Mouse (Mus musculus) C2C12 (cell line): ENCODE data around the gene Lmod1. TPM values are rescaled to one million over a fixed set of nuclear protein-coding genes. Genes with fewer than 3 reads are reported as not detected.
A peak's percentile ranks its signal among the peaks of the same experiment; 100 is the strongest.

Experiments used
- H3K27me3 ChIP-seq: one replicate; pipeline ENCODE4 v1.6.1; 2011; ENCODE audit not compliant: control insufficient read depth, insufficient read depth, insufficient read length
- H3K36me3 ChIP-seq: one replicate; pipeline ENCODE4 v1.6.1; 2011; ENCODE audit not compliant: control insufficient read depth, insufficient read depth
- H3K4me3 ChIP-seq: one replicate; pipeline ENCODE4 v1.5.1; 2011; ENCODE audit warnings: mild to moderate bottlenecking, control low read depth; ENCODE audit not compliant: poor library complexity, insufficient read depth, severe bottlenecking
- H3K79me2 ChIP-seq: one replicate; pipeline ENCODE4 v1.6.1; 2011; ENCODE audit not compliant: control insufficient read depth, insufficient read depth
- H3K79me3 ChIP-seq: one replicate; pipeline ENCODE4 v1.6.1; 2011; ENCODE audit warnings: low read depth, control low read depth
- H3ac ChIP-seq: one replicate; pipeline ENCODE3; 2011; ENCODE audit warnings: low read depth; ENCODE audit not compliant: control insufficient read depth, insufficient read length
- CEBPB ChIP-seq: IDR thresholded peaks from one replicate; pipeline ENCODE4 v1.6.1; 2011; ENCODE audit warnings: low read depth, mild to moderate bottlenecking, control low read depth, moderate library complexity
- CTCF ChIP-seq: IDR thresholded peaks from one replicate; pipeline ENCODE4 v1.5.1; 2011; ENCODE audit not compliant: control insufficient read depth, insufficient read depth, insufficient read length
- FOSL1 ChIP-seq: IDR thresholded peaks from one replicate; pipeline ENCODE4 v1.8.0; 2011; ENCODE audit warnings: mild to moderate bottlenecking, low read length; ENCODE audit not compliant: poor library complexity, insufficient read depth, severe bottlenecking
- MAX ChIP-seq: IDR thresholded peaks from one replicate; pipeline ENCODE4 v1.6.1; 2011; ENCODE audit warnings: mild to moderate bottlenecking, control low read depth
- MYOD1 ChIP-seq: IDR thresholded peaks from one replicate; pipeline ENCODE4 v1.6.1; 2011; ENCODE audit warnings: low read depth; ENCODE audit not compliant: control insufficient read depth, insufficient read length
- MYOG ChIP-seq: IDR thresholded peaks from one replicate; pipeline ENCODE4 v1.6.1; 2011; ENCODE audit not compliant: control insufficient read depth, insufficient read length; ENCODE audit errors: extremely low read depth
- USF1 ChIP-seq: IDR thresholded peaks from one replicate; pipeline ENCODE4 v1.6.1; 2011; ENCODE audit warnings: low read depth, mild to moderate bottlenecking, control low read depth, moderate library complexity
- polyA plus RNA-seq: library from polyadenylated mRNA; unstranded; fragments of >200 nt; fragmentation: generic; extraction: Trizol; gene quantifications from one replicate; pipeline ENCODE4 v1.2.1, GENCODE M21; 2012; ENCODE audit warnings: missing spikeins

Gene Lmod1
- polyA plus RNA-seq, 1 experiment = 1.9 TPM

- H3K79me2 ChIP-seq = no peaks in the 10 kb centered on the region
- no peaks in the 10 kb centered on the region for H3K79me3 ChIP-seq
- H3K27me3 ChIP-seq = no peaks in the 10 kb centered on the region
- TF ChIP-seq MAX = no peak
- no peak for TF ChIP-seq CTCF
- TF ChIP-seq MYOG = no peak
- TF ChIP-seq MYOD1 = no peak
- TF ChIP-seq USF1 = no peak
- no peak for TF ChIP-seq FOSL1
- no peak for TF ChIP-seq CEBPB
- H3ac ChIP-seq = no peak overlapping the region
- H3K4me3 ChIP-seq = no peak overlapping the region
- H3K36me3 ChIP-seq = peaks cover 96% of the 10 kb centered on the region
Measured at GRCm38 (mm10) chr1:135401452-135402110, 77.0 kb downstream of the Lmod1 start.

- Histone ChIP-seq H3ac (no peak overlapping the region), H3K79me2 (peaks cover 13% of the 10 kb centered on the region), H3K79me3 (peaks cover 10% of the 10 kb centered on the region), H3K36me3 (peaks cover 91% of the 10 kb centered on the region), H3K27me3 (no peaks in the 10 kb centered on the region), H3K4me3 (no peak overlapping the region)
- TF ChIP-seq CTCF (no peak), USF1 (no peak), MYOD1 (no peak), MAX (no peak), MYOG (no peak), FOSL1 (no peak), CEBPB (no peak)
Measured at GRCm38 (mm10) chr1:135405356-135405755, 80.7 kb downstream of the Lmod1 start.

DNA sequence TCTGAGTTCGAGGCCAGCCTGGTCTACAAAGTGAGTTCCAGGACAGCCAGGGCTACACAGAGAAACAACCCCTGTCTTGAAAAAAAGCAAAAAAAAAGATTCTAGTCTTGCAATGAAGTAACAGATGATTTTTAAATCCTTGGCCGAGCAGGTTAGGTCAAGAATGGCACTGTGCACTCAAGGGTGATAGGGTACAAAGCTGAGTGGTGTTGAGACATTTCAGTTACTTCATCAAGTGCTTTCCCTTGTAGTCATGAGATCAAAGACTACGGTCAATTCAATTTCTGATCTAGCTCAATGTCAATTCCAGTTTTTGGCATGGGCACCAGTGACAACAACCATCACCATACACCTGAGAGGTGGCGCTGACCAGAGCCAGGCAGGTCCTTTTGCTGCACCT, 84.4 kb downstream of the Lmod1 start:
- Histone ChIP-seq H3K79me3 (peaks cover 14% of the 10 kb centered on the region), H3K79me2 (peaks cover 38% of the 10 kb centered on the region), H3K36me3 (peaks cover 84% of the 10 kb centered on the region), H3ac (no peak overlapping the region), H3K27me3 (no peaks in the 10 kb centered on the region), H3K4me3 (no peak overlapping the region)
- TF ChIP-seq MAX (no peak), FOSL1 (no peak), CEBPB (no peak), MYOD1 (no peak), USF1 (no peak), MYOG (no peak), CTCF (no peak)

DNA sequence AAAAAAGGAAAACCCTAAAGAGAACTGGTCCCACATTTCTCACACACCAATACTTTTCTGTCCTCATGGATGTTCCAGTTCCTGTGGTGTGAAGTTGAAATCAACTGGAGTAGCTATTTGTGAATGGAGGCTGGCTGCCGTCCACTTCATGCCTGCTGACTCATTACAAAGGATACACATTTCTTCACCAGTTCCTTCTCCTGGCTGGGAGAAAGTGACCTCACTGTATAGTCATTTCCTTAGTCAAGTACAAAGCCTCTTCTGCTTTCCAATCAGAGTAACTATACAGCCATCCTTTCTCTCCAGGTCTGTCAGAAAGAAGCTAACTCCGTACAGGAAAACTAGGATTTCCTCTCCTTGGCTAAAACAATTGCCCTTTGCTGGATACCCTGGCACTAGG, 86.4 kb downstream of the Lmod1 start:
- TF ChIP-seq CTCF (no peak), MYOG (no peak), CEBPB (peak; percentile 69), MAX (peak; percentile 30), FOSL1 (peak; percentile 30)
- H3ac ChIP-seq = no peak overlapping the region
- peaks cover 75% of the 10 kb centered on the region for H3K36me3 ChIP-seq
- no peak overlapping the region for H3K4me3 ChIP-seq
- H3K27me3 ChIP-seq = no peaks in the 10 kb centered on the region
- H3K79me2 ChIP-seq = peaks cover 40% of the 10 kb centered on the region
- peaks cover 18% of the 10 kb centered on the region for H3K79me3 ChIP-seq

GRCm38 (mm10) chr1:135412130-135412529, 87.5 kb downstream of the Lmod1 start:
- peaks cover 40% of the 10 kb centered on the region for H3K79me2 ChIP-seq
- peaks cover 77% of the 10 kb centered on the region for H3K36me3 ChIP-seq
- TF ChIP-seq MYOD1 (no peak), CTCF (no peak), CEBPB (no peak), USF1 (no peak), MYOG (no peak), MAX (no peak), FOSL1 (no peak)
- no peaks in the 10 kb centered on the region for H3K27me3 ChIP-seq
- H3K79me3 ChIP-seq = peaks cover 18% of the 10 kb centered on the region
- no peak overlapping the region for H3K4me3 ChIP-seq
- no peak overlapping the region for H3ac ChIP-seq

GRCm38 (mm10) chr1:135413996-135414395, 89.4 kb downstream of the Lmod1 start:
- peaks cover 82% of the 10 kb centered on the region for H3K36me3 ChIP-seq
- H3K4me3 ChIP-seq = no peak overlapping the region
- no peak overlapping the region for H3ac ChIP-seq
- H3K79me3 ChIP-seq = peaks cover 18% of the 10 kb centered on the region
- peaks cover 40% of the 10 kb centered on the region for H3K79me2 ChIP-seq
- H3K27me3 ChIP-seq = no peaks in the 10 kb centered on the region
- TF ChIP-seq USF1 (no peak), MAX (no peak), MYOD1 (no peak), MYOG (no peak), CEBPB (no peak), CTCF (no peak), FOSL1 (no peak)

Other genes with a start within 250 kb of the Lmod1 start
- 32.9 TPM for gene Lgr6, start 219.5 kb upstream of the Lmod1 start, polyA plus RNA-seq
- gene Ptpn7, start 192.1 kb upstream of the Lmod1 start, polyA plus RNA-seq = 0.80 TPM
- gene Arl8a, start 178.0 kb upstream of the Lmod1 start, polyA plus RNA-seq = 51.4 TPM
- not detected for gene Gpr37l1, start 157.1 kb upstream of the Lmod1 start, polyA plus RNA-seq
- gene Elf3, start 66.2 kb upstream of the Lmod1 start, polyA plus RNA-seq = not detected
- 29.4 TPM for gene Rnpep, start 40.7 kb upstream of the Lmod1 start, polyA plus RNA-seq
- gene Timm17a, start 11.0 kb upstream of the Lmod1 start, polyA plus RNA-seq = 218 TPM
- gene Shisa4, start 50.4 kb downstream of the Lmod1 start, polyA plus RNA-seq = 33.2 TPM
- 61.5 TPM for gene Ipo9, start 105.7 kb downstream of the Lmod1 start, polyA plus RNA-seq